Mouse (Mus musculus) hindbrain, embryonic 13.5 days (tissue): ENCODE data around the gene Pfas. TPM values are rescaled to one million over a fixed set of nuclear protein-coding genes. Genes with fewer than 3 reads are reported as not detected.
"Not testable (repeated sequence)": the region's sequence is repeated elsewhere in the genome, so short reads cannot be mapped to it uniquely, and the experiment has no call there.

Source experiments
- ATAC-seq: fragments of 200-750 bp; cut with Nextera tagmentation; 2 replicates; pipeline ENCODE4 v1.8.0; 2017; ENCODE audit warnings: moderate TSS enrichment; ENCODE audit not compliant: low FRiP score
- H3K27ac ChIP-seq: fragments of 300-500 bp; sonication (generic); 2 replicates; pipeline ENCODE4 v1.5.1; 2015; ENCODE audit warnings: inconsistent platforms, mild to moderate bottlenecking, moderate library complexity
- H3K27me3 ChIP-seq: fragments of 300-500 bp; sonication (generic); 2 replicates; pipeline ENCODE4 v1.6.1; 2015; ENCODE audit warnings: mild to moderate bottlenecking, inconsistent platforms
- H3K36me3 ChIP-seq: fragments of 300-500 bp; sonication (generic); 2 replicates; pipeline ENCODE4 v1.6.1; 2015; ENCODE audit warnings: mild to moderate bottlenecking, inconsistent platforms
- H3K4me1 ChIP-seq: fragments of 300-500 bp; sonication (generic); replicated peaks from 2 replicates; pipeline ENCODE4 v1.6.1; 2015; ENCODE audit warnings: inconsistent platforms
- H3K4me2 ChIP-seq: fragments of 300-500 bp; sonication (generic); 2 replicates; pipeline ENCODE4 v1.6.1; 2015; ENCODE audit warnings: inconsistent platforms, mild to moderate bottlenecking, moderate library complexity
- H3K4me3 ChIP-seq: fragments of 300-500 bp; sonication (generic); 2 replicates; pipeline ENCODE4 v1.5.1; 2015; ENCODE audit warnings: mild to moderate bottlenecking, inconsistent platforms
- H3K9ac ChIP-seq: fragments of 300-500 bp; sonication (generic); 2 replicates; pipeline ENCODE4 v1.6.1; 2015; ENCODE audit warnings: mild to moderate bottlenecking, inconsistent platforms
- H3K9me3 ChIP-seq: fragments of 300-500 bp; sonication (generic); 2 replicates; pipeline ENCODE4 v1.6.1; 2016; ENCODE audit warnings: inconsistent platforms
- WGBS: fragments of 180-500 bp; shearing (Covaris S2); methylation state at CpG from one replicate; pipeline ENCODE4 v1.1.7; 2015; 5-methylcytosine and 5-hydroxymethylcytosine counted together
- polyA plus RNA-seq: library from polyadenylated mRNA; unstranded; fragments of >200 nt; fragmentation: Nextera tagmentation; extraction: Ambion mirVana; gene quantifications from 2 replicates; pipeline ENCODE4 v1.2.1, GENCODE M21; 2015

The Pfas gene
- polyA plus RNA-seq, 1 experiment from 2014 or later, result 19.1 TPM

DNA sequence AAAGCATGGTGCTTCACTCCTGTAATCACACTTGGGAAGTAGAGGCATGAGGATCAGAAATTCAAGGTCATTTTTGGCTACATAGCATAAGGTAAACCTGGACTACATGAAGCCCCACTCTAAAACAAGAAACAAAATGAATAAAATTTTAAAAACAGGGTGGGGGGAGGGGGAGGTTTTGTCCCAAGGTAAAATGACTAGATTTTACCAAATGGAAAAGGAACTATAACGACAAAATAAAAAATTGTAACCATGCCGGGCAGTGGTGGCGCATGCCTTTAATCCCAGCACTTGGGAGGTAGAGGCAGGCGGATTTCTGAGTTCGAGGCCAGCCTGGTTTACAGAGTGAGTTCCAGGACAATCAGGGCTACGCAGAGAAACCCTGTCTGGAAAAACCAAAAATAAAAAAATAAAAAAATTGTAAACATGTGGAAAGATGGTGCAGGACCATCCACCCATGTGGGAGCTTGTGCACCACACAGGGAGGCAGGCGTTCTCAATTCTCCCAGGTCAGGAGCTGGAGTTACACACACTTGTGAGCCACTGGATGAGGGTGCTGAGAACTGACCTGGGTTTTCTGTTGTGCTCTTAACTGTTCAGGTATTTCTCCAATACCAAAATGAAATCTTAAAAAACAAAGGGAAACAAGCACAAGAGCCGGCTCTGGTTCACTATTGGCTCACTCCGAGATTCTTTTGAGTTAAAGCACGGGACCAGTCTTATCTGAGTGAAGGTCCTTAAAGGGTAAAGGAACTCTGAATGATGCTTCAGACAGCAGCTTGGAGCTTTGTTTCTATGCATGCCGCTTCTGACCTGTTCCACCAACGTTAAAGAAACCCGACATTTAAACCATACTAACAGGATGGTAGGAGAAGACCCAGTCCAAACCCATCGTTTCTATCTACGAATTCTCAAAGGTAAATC, 2.4 kb upstream of the Pfas start:
- Histone ChIP-seq H3K36me3 (no peaks in the 10 kb centered on the region), H3K4me2 (no peak overlapping the region; the same call in 1 of the 2 replicates), H3K4me3 (no peak overlapping the region), H3K4me1 (peaks cover 30% of the 10 kb centered on the region), H3K9ac (no peak overlapping the region), H3K9me3 (no peaks in the 10 kb centered on the region), H3K27ac (no peak overlapping the region), H3K27me3 (no peaks in the 10 kb centered on the region)
- WGBS, result 89% methylated on average over 15 of the region's 15 CpGs
- no peak for ATAC-seq

DNA sequence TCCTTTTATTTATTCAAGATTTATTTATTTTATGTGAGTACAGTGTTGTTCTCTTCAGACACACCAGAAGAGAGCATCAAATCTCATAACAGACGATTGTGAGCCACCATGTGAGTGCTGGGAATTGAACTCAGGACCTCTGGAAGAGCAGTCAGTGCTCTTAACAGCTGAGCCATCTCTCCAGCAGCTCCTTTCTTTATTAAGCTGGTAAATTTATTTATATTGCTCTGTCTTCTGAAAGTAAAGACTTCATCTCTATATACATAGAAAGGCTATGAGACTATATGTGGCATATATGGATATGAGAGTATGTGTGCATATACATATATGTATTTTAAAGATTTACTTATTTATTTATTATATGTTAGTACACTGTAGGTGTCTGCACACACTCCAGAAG, 1.2 kb upstream of the Pfas start:
- H3K27ac ChIP-seq, result no peak overlapping the region
- 87% methylated on average over 1 of the region's 1 CpGs for WGBS
- no peak overlapping the region for H3K4me3 ChIP-seq
- no peaks in the 10 kb centered on the region for H3K36me3 ChIP-seq
- ATAC-seq, result no peak
- no peak overlapping the region for H3K4me2 ChIP-seq
- H3K9me3 ChIP-seq, result no peaks in the 10 kb centered on the region
- H3K9ac ChIP-seq, result no peak overlapping the region
- H3K4me1 ChIP-seq, result peaks cover 26% of the 10 kb centered on the region
- H3K27me3 ChIP-seq, result no peaks in the 10 kb centered on the region

DNA sequence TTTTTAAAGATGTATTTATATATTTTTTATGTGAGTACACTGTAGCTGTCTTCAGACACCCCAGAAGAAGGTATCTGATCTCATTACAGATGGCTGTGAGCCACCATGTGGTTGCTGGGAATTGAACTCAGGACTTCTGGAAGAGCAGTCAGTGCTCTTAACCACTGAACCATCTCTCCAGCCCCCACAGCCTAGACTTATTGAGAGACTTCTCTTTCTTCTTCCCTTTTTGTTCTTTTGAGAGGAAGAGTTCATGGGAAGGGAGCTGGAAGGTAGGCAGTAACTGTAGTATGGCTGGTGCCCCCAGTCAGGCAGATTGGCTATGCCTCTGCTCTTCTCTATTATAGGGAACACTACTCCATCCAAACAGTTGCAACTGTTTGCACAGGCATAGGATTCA, 1.7 kb downstream of the Pfas start:
- not testable (repeated sequence) for H3K4me3 ChIP-seq, H3K27me3 ChIP-seq, ATAC-seq, H3K27ac ChIP-seq, H3K9ac ChIP-seq, H3K4me2 ChIP-seq, H3K9me3 ChIP-seq
- Histone ChIP-seq H3K36me3 (peaks cover 16% of the 10 kb centered on the region), H3K4me1 (peaks cover 19% of the 10 kb centered on the region)

DNA sequence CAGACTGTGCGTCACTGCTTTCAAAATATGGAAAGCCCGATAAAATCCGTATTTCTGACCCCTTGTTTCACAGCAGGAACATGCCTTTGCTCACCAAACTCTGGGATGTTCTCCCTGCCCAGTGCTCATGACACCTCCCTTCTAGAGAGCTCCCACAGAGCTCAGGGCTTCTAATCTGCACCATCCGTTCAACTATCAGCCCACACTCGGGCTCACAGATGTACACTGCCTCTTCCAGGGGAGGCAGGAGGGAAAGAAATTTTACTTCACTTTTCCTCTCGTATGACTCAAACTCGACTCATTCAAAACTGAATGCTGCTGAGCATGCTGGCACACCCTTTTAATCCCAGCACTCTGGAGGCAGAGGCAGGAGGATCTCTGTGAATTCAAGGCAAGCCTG, 3.1 kb downstream of the Pfas start:
- H3K27me3 ChIP-seq, result no peaks in the 10 kb centered on the region
- H3K4me2 ChIP-seq, result no peak overlapping the region
- H3K4me1 ChIP-seq, result peaks cover 11% of the 10 kb centered on the region
- 97% methylated on average over 7 of the region's 7 CpGs for WGBS
- H3K9me3 ChIP-seq, result no peaks in the 10 kb centered on the region
- peaks cover 30% of the 10 kb centered on the region for H3K36me3 ChIP-seq
- no peak overlapping the region for H3K4me3 ChIP-seq
- no peak overlapping the region for H3K9ac ChIP-seq
- H3K27ac ChIP-seq, result no peak overlapping the region
- no peak for ATAC-seq

DNA sequence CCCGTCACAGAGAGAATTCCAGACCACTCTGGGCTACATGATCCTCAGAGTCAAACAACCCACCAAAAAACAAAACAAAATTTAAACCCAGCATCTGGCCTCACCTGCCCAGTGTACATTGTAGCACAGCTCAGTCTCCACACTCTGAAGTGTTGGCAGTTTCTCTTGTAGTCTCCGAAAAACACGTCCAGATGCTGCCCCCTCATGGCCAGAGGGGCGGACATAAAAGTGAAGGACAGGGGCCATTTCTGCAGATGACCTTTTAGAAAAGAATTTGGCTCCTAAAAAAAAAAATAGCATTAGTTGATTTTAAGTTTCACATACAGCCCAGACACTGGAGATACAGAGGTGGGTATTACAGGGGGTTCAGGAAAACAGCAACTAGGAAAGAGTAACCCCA, 4.7 kb downstream of the Pfas start:
- Histone ChIP-seq H3K36me3 (peaks cover 45% of the 10 kb centered on the region), H3K9me3 (no peaks in the 10 kb centered on the region), H3K4me2 (no peak overlapping the region), H3K4me1 (peaks cover 11% of the 10 kb centered on the region), H3K27ac (no peak overlapping the region), H3K9ac (no peak overlapping the region), H3K4me3 (no peak overlapping the region), H3K27me3 (no peaks in the 10 kb centered on the region)
- no peak for ATAC-seq
- 67% methylated on average over 4 of the region's 4 CpGs for WGBS

DNA sequence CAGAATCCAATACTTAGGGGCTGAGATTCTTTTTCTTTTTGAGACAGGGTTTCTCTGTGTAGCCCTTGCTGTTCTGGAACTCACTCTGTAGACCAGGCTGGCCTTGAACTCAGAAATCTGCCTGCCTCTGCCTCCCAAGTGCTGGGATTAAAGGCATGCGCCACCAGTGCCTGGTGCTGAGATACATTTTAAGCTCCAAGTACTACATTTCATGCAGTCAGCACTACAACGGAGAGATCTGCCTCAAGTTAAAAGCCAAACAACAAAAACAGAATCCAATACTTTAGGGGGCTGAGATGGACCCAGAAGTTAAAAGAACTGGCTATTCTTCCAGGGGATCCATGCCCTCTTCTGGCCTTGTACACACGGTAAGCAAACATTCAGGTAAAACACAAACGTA, 5.5 kb downstream of the Pfas start:
- not testable (repeated sequence) for H3K9ac ChIP-seq, H3K4me1 ChIP-seq, H3K4me3 ChIP-seq, H3K27ac ChIP-seq, H3K9me3 ChIP-seq, ATAC-seq, H3K4me2 ChIP-seq, H3K27me3 ChIP-seq
- H3K36me3 ChIP-seq, result peaks cover 53% of the 10 kb centered on the region
- WGBS, result 97% methylated on average over 4 of the region's 4 CpGs

DNA sequence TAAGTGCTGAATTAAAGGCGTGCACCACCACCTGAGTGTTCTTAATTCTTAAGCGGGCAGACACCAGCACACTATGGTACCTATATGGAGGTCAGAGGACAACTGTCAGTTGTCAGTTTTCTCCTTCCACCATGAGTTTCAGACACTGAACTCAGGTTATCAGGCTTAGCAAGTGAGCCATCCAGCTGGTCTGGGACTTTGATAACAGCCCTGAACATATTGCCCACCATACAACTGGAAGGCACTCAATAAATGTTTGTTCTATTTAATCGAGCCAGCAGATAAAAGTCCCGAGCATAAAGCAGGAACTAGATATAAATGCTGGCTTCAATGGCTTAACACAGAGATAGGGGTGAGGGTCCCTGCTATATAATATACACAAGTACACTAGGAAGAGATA, 11.2 kb downstream of the Pfas start:
- Histone ChIP-seq H3K27ac (no peak overlapping the region), H3K4me3 (no peak overlapping the region), H3K27me3 (no peaks in the 10 kb centered on the region), H3K9me3 (no peaks in the 10 kb centered on the region), H3K36me3 (peaks cover 97% of the 10 kb centered on the region), H3K4me2 (no peak overlapping the region), H3K4me1 (no peaks in the 10 kb centered on the region), H3K9ac (no peak overlapping the region)
- no peak for ATAC-seq
- 95% methylated on average over 4 of the region's 4 CpGs for WGBS

DNA sequence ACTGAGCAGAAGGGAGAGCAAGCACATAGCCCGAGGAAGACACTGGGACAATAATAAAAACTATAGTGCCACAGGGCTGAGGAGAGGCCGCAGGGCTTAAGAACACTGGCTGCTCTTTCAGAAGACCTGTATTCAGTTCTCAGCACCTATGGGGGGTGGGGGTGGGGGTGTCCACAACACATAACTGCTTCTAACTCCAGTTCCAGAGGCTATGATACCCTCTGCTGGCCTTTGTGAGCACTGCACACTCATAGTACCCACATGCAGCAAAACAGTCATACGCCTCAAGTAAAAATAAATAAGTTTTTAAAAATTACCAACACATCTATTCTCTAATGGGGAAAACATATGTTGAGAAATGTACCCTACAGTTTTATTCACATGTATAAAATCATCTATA, 13.9 kb downstream of the Pfas start:
- no peak overlapping the region for H3K4me3 ChIP-seq
- no peaks in the 10 kb centered on the region for H3K4me1 ChIP-seq
- no peak overlapping the region for H3K9ac ChIP-seq
- no peak overlapping the region for H3K27ac ChIP-seq
- no peaks in the 10 kb centered on the region for H3K9me3 ChIP-seq
- no peak overlapping the region for H3K4me2 ChIP-seq
- 95% methylated on average over 3 of the region's 3 CpGs for WGBS
- peaks cover 97% of the 10 kb centered on the region for H3K36me3 ChIP-seq
- ATAC-seq, result no peak
- H3K27me3 ChIP-seq, result no peaks in the 10 kb centered on the region

DNA sequence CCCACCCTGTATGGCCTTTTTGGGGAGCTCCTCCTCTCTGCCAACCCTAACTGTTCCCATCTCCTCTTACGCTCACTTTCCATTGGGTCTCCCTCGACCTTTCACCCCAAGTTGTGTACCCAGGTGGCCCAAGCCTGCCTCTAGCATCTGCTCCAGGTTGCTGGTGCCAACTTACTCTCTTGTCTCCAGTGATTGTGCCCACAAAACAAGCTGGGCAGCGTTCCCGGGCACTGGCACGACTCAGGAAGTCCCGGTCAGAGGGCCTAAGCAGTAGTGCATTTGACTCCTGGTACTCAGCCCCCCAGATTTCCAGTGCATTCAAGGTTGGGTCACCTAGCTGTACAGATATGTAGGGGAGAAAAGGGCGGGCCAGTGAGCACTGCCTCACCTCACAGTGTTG, 15.1 kb downstream of the Pfas start:
- H3K27ac ChIP-seq, result no peak overlapping the region
- H3K27me3 ChIP-seq, result no peaks in the 10 kb centered on the region
- H3K4me3 ChIP-seq, result no peak overlapping the region
- H3K9ac ChIP-seq, result no peak overlapping the region
- no peaks in the 10 kb centered on the region for H3K9me3 ChIP-seq
- WGBS, result 89% methylated on average over 7 of the region's 7 CpGs
- H3K4me1 ChIP-seq, result no peaks in the 10 kb centered on the region
- H3K36me3 ChIP-seq, result peaks cover 91% of the 10 kb centered on the region
- no peak for ATAC-seq
- H3K4me2 ChIP-seq, result no peak overlapping the region

DNA sequence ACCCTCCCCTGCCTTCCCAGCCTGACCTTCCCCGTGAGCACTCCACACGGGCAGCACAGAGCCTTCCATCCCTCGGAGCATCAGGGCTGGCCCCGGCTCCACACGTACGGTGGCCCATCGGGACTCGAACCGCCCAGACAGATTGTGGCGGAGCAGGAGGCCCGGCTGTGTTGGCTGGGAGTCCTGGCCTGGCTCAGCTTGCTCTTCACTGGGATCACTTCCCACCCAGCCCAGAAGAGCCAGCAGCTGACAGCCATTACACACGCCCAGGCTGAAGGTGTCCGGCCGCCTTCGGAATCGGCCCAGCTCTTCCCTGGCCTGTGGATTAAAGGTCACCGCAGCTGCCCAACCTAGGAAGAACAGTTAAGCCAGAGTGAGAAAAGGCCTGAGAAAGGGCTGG, 19.9 kb downstream of the Pfas start:
- WGBS, result 94% methylated on average over 17 of the region's 17 CpGs
- Histone ChIP-seq H3K27ac (no peak overlapping the region), H3K9me3 (no peaks in the 10 kb centered on the region), H3K36me3 (peaks cover 66% of the 10 kb centered on the region), H3K4me1 (no peaks in the 10 kb centered on the region), H3K4me2 (no peak overlapping the region), H3K4me3 (no peak overlapping the region), H3K9ac (no peak overlapping the region), H3K27me3 (no peaks in the 10 kb centered on the region)
- ATAC-seq, result no peak

DNA sequence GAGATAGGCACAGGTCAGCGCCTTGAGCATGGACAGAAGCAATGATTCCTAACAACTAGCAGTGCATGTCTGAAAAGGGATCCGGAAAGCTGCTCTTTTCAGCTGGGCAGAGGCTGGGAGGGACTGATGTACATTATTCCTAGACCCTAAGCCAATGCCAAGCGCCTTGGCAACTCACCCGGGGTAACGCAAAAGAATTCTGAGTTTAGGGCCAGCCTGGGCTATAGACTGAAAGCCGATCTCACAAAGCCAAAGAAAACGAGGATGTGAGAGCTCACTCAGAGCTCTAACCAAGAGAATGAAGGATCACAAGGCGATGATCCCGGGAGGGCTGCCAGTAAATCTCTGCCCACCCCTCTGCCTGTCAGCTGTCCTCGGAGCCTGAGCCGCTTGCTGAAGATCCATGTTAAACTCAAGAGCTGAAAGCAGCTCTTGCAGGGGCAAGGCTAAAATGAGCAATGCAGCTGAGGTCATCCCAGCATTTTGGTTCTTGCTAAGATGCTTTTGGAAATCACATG, 20.8 kb downstream of the Pfas start:
- Histone ChIP-seq H3K4me2 (no peak overlapping the region), H3K9me3 (no peaks in the 10 kb centered on the region), H3K36me3 (peaks cover 56% of the 10 kb centered on the region), H3K27me3 (no peaks in the 10 kb centered on the region), H3K27ac (no peak overlapping the region), H3K4me3 (no peak overlapping the region), H3K4me1 (no peaks in the 10 kb centered on the region), H3K9ac (no peak overlapping the region)
- WGBS, result 78% methylated on average over 11 of the region's 11 CpGs
- no peak for ATAC-seq

DNA sequence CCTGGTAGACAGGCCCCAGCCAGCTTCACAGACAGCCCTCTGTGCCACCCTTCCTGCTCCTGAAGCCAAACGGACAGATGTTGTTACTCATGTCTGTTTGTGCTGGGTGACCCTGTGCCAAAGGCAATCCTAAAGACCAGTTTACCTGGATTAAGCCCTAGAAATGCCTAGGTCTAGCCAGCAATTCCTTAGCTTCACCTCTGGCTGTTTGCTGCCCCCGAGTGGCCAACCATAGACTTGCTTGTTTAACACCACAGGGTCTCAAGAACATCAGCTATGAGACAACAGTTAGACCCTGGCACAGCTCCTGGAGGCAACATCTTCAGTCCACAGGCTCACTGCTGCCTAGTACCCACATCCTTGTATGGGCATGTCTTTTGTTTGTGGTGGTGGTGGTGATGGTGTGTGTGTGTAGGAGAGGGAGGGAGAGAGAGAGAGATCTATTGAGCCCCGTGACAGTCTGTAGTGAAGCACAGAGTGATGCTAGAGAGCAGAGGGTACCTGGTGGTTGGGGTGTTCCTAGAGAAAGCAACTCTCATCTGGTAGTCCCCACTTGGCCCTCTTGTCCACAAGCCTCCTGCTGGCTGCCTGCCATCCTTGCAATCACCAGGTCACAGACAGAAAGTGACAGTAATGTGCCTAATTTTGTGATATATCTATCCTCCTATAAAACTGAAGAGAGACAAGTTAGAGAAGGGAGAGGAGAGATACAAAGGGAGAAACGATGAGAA, 25.5 kb downstream of the Pfas start:
- H3K36me3 ChIP-seq, result peaks cover 17% of the 10 kb centered on the region
- no peaks in the 10 kb centered on the region for H3K4me1 ChIP-seq
- 0 out of 2 replicates have a peak, but pooled peaks have one; percentile 43 for ATAC-seq
- peak overlapping the region; percentile 35; the same call in 1 of the 2 replicates for H3K9ac ChIP-seq
- H3K27ac ChIP-seq, result no peak overlapping the region
- H3K27me3 ChIP-seq, result no peaks in the 10 kb centered on the region
- no peaks in the 10 kb centered on the region for H3K9me3 ChIP-seq
- WGBS, result 42% methylated on average over 4 of the region's 4 CpGs
- H3K4me3 ChIP-seq, result no peak overlapping the region
- no peak overlapping the region for H3K4me2 ChIP-seq
